Mouse (Mus musculus) adrenal gland, postnatal 4 days (tissue): ENCODE data around the gene Foxj1. TPM values are rescaled to one million over a fixed set of nuclear protein-coding genes. Genes with fewer than 3 reads are reported as not detected.
"Not testable (repeated sequence)": the region's sequence is repeated elsewhere in the genome, so short reads cannot be mapped to it uniquely, and the experiment has no call there.

Experiments
- DNase-seq, 2 experiments: peaks; one replicate each; pipeline ENCODE4 v3.0.0; 2021 to 2022; ENCODE audit warnings: low spot score in 2 of 2, mixed read lengths in 2 of 2
- long read RNA-seq, 2 experiments: library from polyadenylated mRNA; stranded (forward); transcript quantifications; one replicate each; pipeline ENCODE4 v2.0.0; 2021
- total RNA-seq, 2 experiments: library from RNA; stranded (reverse); gene quantifications; 2 replicates each; pipeline ENCODE4 v1.2.3; 2021

Foxj1 gene
- total RNA-seq, result under 1 TPM; 0.37 to 0.90 TPM
- long read RNA-seq, experiment 1, result 0 reads
- long read RNA-seq, experiment 2, result 0 reads

DNA sequence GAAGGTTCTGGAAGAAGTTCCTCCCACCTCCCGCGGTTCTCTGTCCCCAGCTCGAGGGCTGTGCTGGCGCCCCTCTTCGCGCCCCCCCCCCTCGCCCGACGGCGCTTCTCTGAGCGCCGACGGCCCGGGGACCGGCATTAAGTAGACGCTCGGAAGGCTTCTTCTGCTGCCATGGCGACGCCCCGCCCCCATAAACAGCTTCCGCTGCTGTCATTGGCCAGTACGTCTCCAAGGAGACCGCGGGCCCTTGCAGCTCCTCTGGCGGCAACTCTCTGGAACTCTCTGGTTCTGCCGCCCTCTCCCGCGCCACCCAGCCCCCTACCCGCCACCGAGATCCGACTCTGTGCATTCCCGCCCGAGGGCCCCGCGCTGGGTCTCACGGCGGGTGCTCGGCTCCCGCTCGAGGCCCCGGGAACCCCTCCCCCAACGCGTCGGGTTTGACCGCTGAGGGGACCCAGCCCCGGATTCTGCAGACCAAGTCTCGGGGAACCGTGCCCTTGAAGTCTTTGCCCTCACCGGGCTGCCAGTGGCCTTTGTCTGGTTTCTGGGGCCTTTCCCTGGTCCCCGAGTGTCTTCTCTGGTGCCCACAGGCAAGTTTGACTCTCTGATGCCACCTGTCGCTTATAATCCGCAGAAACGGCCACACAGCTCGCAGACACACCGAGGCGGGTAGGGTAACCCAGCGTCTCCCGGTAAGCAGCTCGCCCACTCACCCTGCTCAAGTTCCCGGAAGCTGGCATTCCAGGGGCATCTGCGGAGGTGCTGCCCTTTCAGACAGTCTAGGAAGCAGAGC is at the start of gene Foxj1:
Gene Foxj1, minus strand, starts transcription at position 156 of the 793 bp plus-strand sequence.
- peak; percentile 91 to 95 for DNase-seq

DNA sequence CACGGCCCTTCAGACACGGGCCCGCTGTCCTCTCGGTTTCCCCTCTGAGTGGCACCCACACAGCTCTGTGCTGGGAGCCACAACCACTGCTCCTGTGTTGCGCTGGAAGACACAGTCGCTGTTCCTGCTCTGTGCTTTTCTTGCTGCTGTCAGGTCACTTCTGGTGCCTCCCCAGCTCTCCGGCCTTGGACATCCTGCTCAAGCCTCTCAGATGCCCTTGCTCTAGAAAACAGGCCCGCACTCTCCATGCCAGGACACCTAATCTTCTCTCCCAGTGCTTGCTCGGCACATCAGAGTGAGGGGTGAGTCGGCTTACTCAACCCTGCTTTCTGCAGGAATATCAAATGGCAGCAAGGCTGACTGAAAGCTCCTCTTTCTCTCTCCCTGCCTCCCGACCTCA is 49.0 kb upstream of the Foxj1 start:
- no peak for DNase-seq

- DNase-seq, result not testable (repeated sequence)
Measured at GRCm38 (mm10) chr11:116383070-116383469, 47.9 kb upstream of the Foxj1 start.

DNA sequence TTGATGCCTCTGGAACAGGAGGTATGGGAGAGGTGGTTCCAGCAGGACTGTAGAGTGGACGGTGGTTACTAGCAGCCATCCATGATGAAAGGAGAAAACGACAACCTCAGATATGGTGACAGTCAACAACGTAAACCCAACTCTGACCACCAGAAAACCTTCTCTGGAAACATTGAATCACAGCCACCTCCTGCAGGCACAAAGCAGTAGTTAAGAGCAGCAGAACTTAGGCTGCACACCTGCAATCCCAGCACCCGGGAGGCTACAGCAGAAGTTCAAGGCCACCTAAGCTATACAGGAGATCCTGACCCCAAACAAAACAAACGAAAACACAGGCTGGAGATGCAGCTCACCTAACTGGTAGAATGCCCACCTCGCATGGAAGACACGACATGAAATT is 45.6 kb upstream of the Foxj1 start:
- no peak for DNase-seq

- DNase-seq, result no peak
Measured at GRCm38 (mm10) chr11:116379530-116379929, 44.3 kb upstream of the Foxj1 start.

DNA sequence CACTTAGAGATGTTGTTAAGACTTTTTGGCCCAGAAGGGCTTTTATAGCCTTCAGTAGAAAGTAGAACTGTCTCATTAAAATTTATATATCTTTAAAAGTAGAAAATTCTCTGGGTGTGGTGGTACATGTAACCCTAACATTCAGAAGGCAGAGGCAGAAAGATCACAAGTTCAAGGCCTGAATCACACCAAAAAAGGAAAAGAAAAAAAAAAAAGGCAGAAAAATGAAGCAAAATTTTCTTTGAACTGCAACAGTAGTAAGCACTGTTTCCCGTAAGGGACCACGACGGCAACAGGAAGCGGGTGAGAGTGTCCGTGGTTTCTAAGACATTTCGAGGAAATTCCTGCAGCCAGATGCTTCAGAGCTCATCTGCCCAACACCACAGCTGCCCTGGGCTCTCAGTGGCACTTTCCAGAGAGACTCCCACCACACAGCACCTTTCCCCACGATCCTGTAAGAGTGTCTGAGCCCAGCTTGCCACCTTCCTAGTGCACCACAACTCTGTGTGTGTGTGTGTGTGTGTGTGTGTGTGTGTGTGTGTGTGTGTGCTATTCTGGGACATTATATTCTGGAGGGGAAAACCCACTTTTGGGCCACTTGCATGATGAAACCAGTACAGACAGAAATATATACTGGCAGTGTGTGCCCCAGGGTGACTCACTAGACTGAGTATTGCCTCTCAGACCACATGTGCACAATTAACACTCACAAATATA is 41.9 kb upstream of the Foxj1 start:
- DNase-seq, result no peak

DNA sequence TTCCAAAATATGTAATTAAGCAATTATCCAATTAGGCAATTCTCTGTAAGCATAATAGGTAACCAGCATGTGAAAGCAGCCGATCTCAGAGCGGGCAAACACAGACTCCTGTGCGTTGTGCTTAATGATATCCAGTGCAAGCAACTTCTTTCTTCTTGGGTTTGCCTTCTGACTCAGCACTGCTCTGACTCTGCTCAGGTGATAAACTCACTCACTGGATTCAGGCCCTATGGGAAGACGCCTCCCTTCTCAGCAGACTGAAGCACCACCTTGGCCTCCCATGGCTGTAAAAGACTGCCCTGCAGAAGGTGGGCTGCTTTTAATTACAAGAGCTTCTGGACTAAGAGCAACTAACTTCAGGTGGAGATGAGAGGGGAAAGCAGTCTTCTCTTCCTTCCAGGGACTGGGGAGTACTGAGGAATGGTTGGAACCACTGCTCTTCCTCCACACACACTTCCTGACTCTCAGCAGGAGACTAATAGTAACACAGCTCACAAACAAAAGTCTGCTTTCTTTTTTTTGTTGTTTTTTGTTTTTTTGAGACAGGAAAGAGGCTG is 36.8 kb upstream of the Foxj1 start:
- no peak for DNase-seq

DNA sequence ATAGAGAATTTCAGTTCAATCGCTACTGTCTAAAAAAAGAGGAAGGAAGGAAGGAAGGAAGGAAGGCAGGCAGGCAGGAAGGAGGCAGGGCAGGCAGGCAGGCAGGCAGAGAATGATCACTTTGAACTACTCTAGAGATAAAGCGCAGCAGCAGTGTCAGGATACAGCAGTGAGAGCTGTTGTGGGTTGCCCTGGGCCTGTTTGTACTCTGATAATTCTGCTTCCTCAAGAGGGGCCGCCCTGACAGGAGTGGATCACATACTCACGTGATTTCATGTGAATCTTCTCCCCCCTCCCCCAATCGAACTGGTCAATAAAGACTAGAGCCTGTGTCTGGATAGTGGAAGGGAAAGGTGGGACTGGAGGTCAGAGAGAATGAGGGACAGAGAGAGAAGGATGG is 34.4 kb upstream of the Foxj1 start:
- DNase-seq, result no peak

DNA sequence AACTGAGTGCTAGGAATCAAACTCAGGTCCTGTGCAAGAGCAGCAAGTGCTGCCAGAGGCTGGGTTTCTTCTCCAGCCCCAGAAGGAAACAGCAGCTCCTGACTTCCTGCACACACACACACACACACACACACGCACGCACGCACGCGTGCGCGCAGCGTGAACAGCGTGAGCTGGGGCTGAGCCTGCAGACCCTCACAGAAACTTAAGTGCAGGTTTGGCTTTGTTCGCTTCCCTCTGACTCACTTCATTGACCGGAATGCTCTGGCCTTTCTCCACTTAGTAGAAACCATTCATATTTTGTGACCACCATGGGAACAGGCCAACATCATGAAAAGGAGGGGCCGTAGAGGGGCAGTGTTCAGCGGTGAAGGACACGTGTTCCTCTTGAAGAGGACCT is 33.9 kb upstream of the Foxj1 start:
- DNase-seq, result no peak

DNA sequence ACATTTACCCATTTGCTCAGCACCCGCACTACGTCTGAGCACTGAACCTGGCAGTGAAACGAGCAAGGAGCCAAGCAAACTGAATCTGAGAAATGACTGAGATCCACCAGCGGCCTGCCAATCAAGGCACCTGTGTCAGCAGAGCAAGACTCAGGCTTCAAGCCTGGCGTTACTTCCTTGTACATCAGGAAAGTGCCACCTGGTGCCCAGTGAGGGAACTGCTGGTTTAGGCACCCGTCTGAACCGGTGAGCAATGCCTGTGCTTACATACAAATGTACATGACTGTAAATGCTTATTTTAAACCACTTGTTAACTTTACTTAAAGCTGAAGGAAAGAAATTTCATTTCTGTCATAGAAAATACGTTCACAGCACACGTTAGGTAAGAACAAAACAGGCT is 32.9 kb upstream of the Foxj1 start:
- peak; percentile 71 to 78 for DNase-seq

GRCm38 (mm10) chr11:116366647-116367046 is 31.4 kb upstream of the Foxj1 start:
- no peak for DNase-seq

DNA sequence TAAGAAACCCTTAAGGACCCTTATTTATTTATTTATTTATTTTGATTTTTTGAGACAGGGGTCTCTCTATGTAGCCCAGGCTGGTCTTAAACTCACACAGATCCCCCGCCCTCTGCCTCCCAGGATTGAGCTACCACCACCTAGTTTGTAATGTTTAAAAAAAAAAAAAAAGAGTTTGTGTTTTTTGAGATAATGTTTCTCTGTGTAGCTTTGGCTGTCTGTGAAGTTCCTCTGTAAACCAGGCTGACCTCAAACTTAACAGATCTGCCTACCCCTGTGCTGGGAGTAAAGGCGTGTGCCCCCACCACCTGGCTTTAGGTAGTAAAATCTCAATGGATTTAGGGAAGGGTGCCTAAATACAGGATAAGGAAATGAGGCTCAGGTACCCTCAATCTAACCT is 30.9 kb upstream of the Foxj1 start:
- DNase-seq, result no peak

DNA sequence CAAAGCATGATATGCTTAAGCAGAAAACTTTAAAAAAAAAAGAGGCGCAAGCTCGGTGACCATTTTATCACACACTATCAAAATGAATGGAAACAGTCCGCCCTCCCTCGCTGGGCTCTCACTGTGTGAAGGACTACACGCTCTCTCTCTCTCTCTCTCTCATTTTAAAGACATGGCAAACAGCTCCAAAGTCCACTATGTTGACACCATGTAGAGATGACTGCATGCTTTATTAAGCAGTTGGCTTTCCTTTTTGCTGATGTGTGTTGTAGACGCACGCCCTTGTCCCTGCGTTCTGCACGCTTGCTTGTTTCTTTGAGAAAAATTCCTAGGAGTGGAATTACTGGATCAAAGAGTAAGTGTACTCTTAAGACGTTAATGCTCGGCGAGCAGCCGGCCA is 30.2 kb upstream of the Foxj1 start:
- no peak for DNase-seq

- DNase-seq, result no peak
Measured at GRCm38 (mm10) chr11:116362015-116362414, 26.8 kb upstream of the Foxj1 start.

GRCm38 (mm10) chr11:116360915-116361314 is 25.7 kb upstream of the Foxj1 start:
- not testable (repeated sequence) for DNase-seq

DNA sequence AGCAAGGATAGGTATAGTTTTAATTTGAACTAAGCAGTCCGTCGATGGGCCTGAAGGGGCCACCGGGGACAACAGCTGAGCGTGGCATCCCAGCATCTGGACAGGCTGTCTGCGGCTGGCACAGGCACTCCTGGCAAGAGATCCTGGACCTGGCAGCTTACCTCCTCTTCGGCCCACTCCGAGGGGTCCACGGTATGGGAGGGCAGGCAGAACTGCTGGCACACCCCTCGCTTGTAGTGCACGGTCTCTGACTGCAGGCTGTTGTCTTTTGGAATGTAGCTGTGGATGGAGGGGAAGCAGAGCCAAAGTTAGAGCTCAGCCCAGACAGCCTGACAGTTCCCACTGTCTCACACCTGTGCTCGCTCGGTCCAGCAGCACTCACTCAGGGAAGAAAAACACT is 24.5 kb upstream of the Foxj1 start:
- no peak for DNase-seq

- DNase-seq, result no peak
Measured at GRCm38 (mm10) chr11:116358926-116359637, 23.9 kb upstream of the Foxj1 start.

GRCm38 (mm10) chr11:116354521-116354920 is 19.3 kb upstream of the Foxj1 start:
- no peak for DNase-seq

GRCm38 (mm10) chr11:116353535-116353934 is 18.3 kb upstream of the Foxj1 start:
- DNase-seq, result no peak

- DNase-seq, result no peak
Measured at GRCm38 (mm10) chr11:116351294-116351693, 16.1 kb upstream of the Foxj1 start.

- DNase-seq, result no peak
Measured at GRCm38 (mm10) chr11:116347955-116348354, 12.8 kb upstream of the Foxj1 start.

DNA sequence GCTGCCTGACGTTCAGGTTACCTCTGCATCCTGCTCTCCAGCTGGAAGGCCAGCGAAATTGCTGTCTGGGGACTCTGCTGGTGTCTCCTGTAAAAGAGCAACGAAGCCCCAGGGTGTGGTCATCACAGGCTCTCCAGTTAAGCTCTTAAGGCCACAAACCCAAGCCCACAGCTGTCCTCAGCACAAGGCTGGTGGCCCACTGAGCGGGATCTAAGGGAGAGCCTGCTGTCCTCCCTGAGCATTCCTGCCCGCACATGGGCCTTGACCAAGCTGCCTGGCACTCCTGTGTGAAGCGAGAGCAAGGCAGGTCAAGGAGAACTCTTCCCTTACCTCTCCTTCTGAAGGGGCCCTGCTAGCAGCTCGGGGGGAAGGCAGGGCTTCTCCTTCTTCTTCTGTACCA is 11.8 kb upstream of the Foxj1 start:
- no peak for DNase-seq
